Comparison of ENCODE assay signal across 16 mouse cellular contexts in the genomic region with DNA sequence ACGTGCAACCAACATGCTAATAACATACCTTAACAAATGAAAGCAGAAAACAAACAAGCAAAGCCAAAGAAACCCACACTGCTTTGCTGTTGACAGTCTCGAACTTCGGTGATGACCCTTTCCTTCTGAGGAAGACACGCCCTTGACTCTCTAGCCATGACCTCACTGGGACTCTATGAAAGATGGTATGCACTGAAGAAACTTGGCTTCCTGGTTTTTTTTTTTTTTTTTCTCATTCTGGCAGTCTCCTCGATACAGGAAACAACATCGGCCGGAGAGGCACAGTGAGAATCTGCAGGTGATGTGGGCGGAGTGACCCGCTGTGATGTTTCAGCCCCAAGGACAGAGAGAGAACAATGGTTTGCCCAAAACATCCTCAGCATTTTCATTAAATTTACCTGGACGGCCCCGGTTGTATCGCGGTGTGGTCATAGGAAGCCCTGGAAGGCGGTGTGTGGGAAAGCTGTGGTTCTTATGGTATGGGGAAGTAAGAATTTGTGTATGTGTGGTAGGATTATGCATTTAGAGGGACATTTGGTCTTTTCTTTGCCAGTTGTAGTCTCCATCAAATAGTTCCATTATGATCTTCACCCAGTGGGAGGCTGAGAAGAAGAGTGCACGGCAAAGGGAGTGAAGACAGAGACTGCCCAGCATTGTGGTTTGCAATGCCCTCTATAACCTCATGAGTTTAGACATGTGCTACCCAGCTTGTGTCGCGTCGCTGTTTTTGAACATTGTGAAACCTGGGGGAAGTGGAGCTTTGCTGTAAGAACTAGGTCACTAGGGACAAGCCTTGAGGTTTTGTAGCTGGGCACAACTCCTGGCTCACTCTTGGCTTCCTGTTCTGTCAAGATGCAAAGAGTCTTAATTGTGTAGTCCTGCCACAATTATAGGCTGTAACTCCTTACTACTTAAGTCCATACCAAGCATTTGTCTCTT. TPM values are rescaled to one million over a fixed set of nuclear protein-coding genes. Genes with fewer than 3 reads are reported as not detected.
DNase-seq lines count a peak whose midpoint lies in the region; ATAC-seq and TF ChIP-seq lines count a peak whose summit lies in the region.
"Had no signal": no experiment of that assay in that cellular context is flagged by ENCODE, and none has a peak within 500 bp of the region (broad histone marks: within the 10 kb centered on the region; RNA-seq: fewer than 3 reads in every experiment).

No protein-coding gene starts in this region.

- no peaks in the 10 kb centered on the region for H3K9me3 ChIP-seq in forebrain, postnatal 0 days (ENCODE audit: low read length)
- H3K9me3 ChIP-seq: hindbrain, embryonic 10.5 days; limb, embryonic 15.5 days; midbrain, embryonic 10.5 days; neural tube, embryonic 15.5 days had no signal

- 43% methylated on average over 18 of the region's 18 CpGs for WGBS in small intestine, adult 2 months
- 90% methylated on average over 18 of the region's 18 CpGs for WGBS in forebrain, postnatal 0 days

- ATAC-seq in CD4-positive, CD25-positive, alpha-beta regulatory T cell, adult 4 months, result no peak
- peak; percentile 29 to 74 for ATAC-seq in hematopoietic stem cell, adult 5-6 weeks (replicated peaks in 1 of 2; ENCODE audit: insufficient read depth in 1 of 2, low FRiP score in 2 of 2, low TSS enrichment in 1 of 2, low read depth in 1 of 2, poor library complexity in 2 of 2, severe bottlenecking in 2 of 2)
- no peak for ATAC-seq in forebrain, postnatal 0 days

- no peak overlapping the region for H3K9ac ChIP-seq in forebrain, postnatal 0 days
- H3K9ac ChIP-seq: limb, embryonic 15.5 days; neural tube, embryonic 15.5 days had no signal

- H3K36me3 ChIP-seq in small intestine, adult 2 months (ENCODE audit: control insufficient read depth, insufficient read depth, low read length), result no peaks in the 10 kb centered on the region
- H3K36me3 ChIP-seq in forebrain, postnatal 0 days (ENCODE audit: insufficient read depth), result no peaks in the 10 kb centered on the region
- H3K36me3 ChIP-seq: hindbrain, embryonic 10.5 days; limb, embryonic 15.5 days; midbrain, embryonic 10.5 days; neural tube, embryonic 15.5 days had no signal

- peaks cover 21% of the 10 kb centered on the region for H3K4me1 ChIP-seq in small intestine, adult 2 months (ENCODE audit: control insufficient read depth, insufficient read depth, insufficient read length, low read length)
- no peaks in the 10 kb centered on the region for H3K4me1 ChIP-seq in forebrain, postnatal 0 days (ENCODE audit: insufficient read depth)

- peak; percentile 11 for DNase-seq in CD4-positive, CD25-positive, alpha-beta regulatory T cell, adult 2 months (ENCODE audit: low read depth, low spot score)
- DNase-seq in 416B (ENCODE audit: low read depth), result peak; percentile 43
- DNase-seq in forebrain, postnatal 0 days, result no peak
- no peak for DNase-seq in heart, adult 18-20 months
- DNase-seq in kidney, postnatal 4 days, result no peak
- DNase-seq: adrenal gland, postnatal 14 days; cerebellum, postnatal 10 days; kidney, postnatal 25 days; right cerebral cortex, postnatal 4 days had no signal

- H3K27me3 ChIP-seq in small intestine, adult 2 months (ENCODE audit: control insufficient read depth, insufficient read depth, low read length), result no peaks in the 10 kb centered on the region
- H3K27me3 ChIP-seq in forebrain, postnatal 0 days (ENCODE audit: insufficient read depth, low read length), result no peaks in the 10 kb centered on the region
- H3K27me3 ChIP-seq: limb, embryonic 15.5 days; neural tube, embryonic 15.5 days had no signal

- no peak for TF ChIP-seq CTCF in small intestine, adult 2 months (IDR thresholded peaks at IDR 0.05; ENCODE audit: extremely low read depth, insufficient read length, insufficient replicate concordance, low read depth, low read length)
- TF ChIP-seq CTCF in forebrain, postnatal 0 days (IDR thresholded peaks at IDR 0.05; ENCODE audit: low read depth), result no peak

- H3K4me2 ChIP-seq in forebrain, postnatal 0 days (ENCODE audit: low read depth), result no peak overlapping the region

- 0 out of 2 replicates have a peak overlapping the region, but pooled peaks have one; percentile 17 for H3K4me3 ChIP-seq in small intestine, adult 2 months (ENCODE audit: low read depth, low read length)
- no peak overlapping the region for H3K4me3 ChIP-seq in forebrain, postnatal 0 days (ENCODE audit: low read depth, low read length)

- no peak for TF ChIP-seq POLR2A in small intestine, adult 2 months (IDR thresholded peaks at IDR 0.05; ENCODE audit: low read depth, low read length)

- peak overlapping the region; percentile 85 for H3K27ac ChIP-seq in small intestine, adult 2 months (ENCODE audit: insufficient read depth, low read depth, low read length)
- H3K27ac ChIP-seq in forebrain, postnatal 0 days (ENCODE audit: low read depth, low read length), result no peak overlapping the region
- H3K27ac ChIP-seq: hindbrain, embryonic 10.5 days; limb, embryonic 15.5 days; midbrain, embryonic 10.5 days; neural tube, embryonic 15.5 days had no signal

RNA-seq across cellular contexts. Expression of a gene that starts 1.2 kb away (rescaled TPM):
- polyA plus RNA-seq in CD4-positive, CD25-positive, alpha-beta regulatory T cell, adult 4 months (2017; shearing (Covaris generic)), result 1 to 10 TPM; 2.1 to 4.6 TPM
- total RNA-seq in hematopoietic stem cell, adult 5-6 weeks (2017), result 4.5 and 5.4 TPM in 2 replicates
- polyA plus RNA-seq in small intestine, adult 2 months (2012; rRNA removed), result 3.5 and 10.5 TPM in 2 replicates
- total RNA-seq in forebrain, postnatal 0 days (2014; rRNA removed), result 0.31 and 0.62 TPM in 2 replicates
- 0.24 and 0.42 TPM in 2 replicates for polyA plus RNA-seq in forebrain, postnatal 0 days (2015; fragmentation: Nextera tagmentation; extraction: Ambion mirVana)
- total RNA-seq in heart, adult 18-20 months (2021), result under 1 TPM; 0.10 to 0.23 TPM

Comparison
In these comparisons a context has a peak if more than half of its experiments do, and no peak if none do; other contexts are left out.
1. DNase-seq: peak in CD4-positive, CD25-positive, alpha-beta regulatory T cell, adult 2 months (single experiment) and 416B (single experiment); none in forebrain, postnatal 0 days (single experiment), heart, adult 18-20 months (0 of 2) and kidney, postnatal 4 days (0 of 2).
2. ATAC-seq: peak in hematopoietic stem cell, adult 5-6 weeks (2 of 2); none in CD4-positive, CD25-positive, alpha-beta regulatory T cell, adult 4 months (single experiment) and forebrain, postnatal 0 days (single experiment).